Mouse (Mus musculus): ENCODE measurements around the gene Zfp950. TPM values are rescaled to one million over a fixed set of nuclear protein-coding genes. Genes with fewer than 3 reads are reported as not detected.

The Zfp950 gene
- total and polyA plus RNA-seq, 2 experiments, result 3.9 to 26.0 TPM

GRCm38 (mm10) chr19:61052786-61053185, 87.9 kb downstream of the Zfp950 start:
- H3K4me1 ChIP-seq (ENCODE audit: control insufficient read depth, insufficient read depth, low read length), result peaks cover 16% of the 10 kb centered on the region
- no peaks in the 10 kb centered on the region for H3K79me2 ChIP-seq (ENCODE audit: control insufficient read depth, insufficient read depth, low read length)
- no peak overlapping the region for H3K27ac ChIP-seq (replicated peaks; ENCODE audit: insufficient read depth, low read depth, low read length)

GRCm38 (mm10) chr19:61052008-61052407, 88.6 kb downstream of the Zfp950 start:
- TF ChIP-seq CTCF (IDR thresholded peaks at IDR 0.05; ENCODE audit: low read depth, low read length), result no peak
- no peaks in the 10 kb centered on the region for H3K79me2 ChIP-seq (ENCODE audit: control insufficient read depth, insufficient read depth, low read length)
- peaks cover 12% of the 10 kb centered on the region for H3K4me1 ChIP-seq (ENCODE audit: control insufficient read depth, insufficient read depth, low read length)
- no peak overlapping the region for H3K27ac ChIP-seq (replicated peaks; ENCODE audit: insufficient read depth, low read depth, low read length)
- no peaks in the 10 kb centered on the region for H3K27me3 ChIP-seq (ENCODE audit: control insufficient read depth, insufficient read depth, low read length)
- no peak overlapping the region for H3K9ac ChIP-seq (ENCODE audit: low read depth, low read length)
- no peak overlapping the region for H3K4me3 ChIP-seq (ENCODE audit: insufficient read depth, low read depth, low read length)
- no peak for DNase-seq (ENCODE audit: extremely low read depth, low read depth, low spot score)
- H3K36me3 ChIP-seq (ENCODE audit: control insufficient read depth, insufficient read depth, low read length), result no peaks in the 10 kb centered on the region

More at GRCm38 (mm10) chr19:61052786-61053185, 87.9 kb downstream of the Zfp950 start:
- no peak overlapping the region for H3K9ac ChIP-seq (ENCODE audit: low read depth, low read length)
- no peak for DNase-seq (ENCODE audit: extremely low read depth, low read depth, low spot score)
- TF ChIP-seq POLR2A (IDR thresholded peaks at IDR 0.05; ENCODE audit: extremely low read depth, insufficient read depth, low read length), result no peak
- TF ChIP-seq CTCF (IDR thresholded peaks at IDR 0.05; ENCODE audit: low read depth, low read length), result no peak
- no peak overlapping the region for H3K4me3 ChIP-seq (ENCODE audit: insufficient read depth, low read depth, low read length)
- no peaks in the 10 kb centered on the region for H3K27me3 ChIP-seq (ENCODE audit: control insufficient read depth, insufficient read depth, low read length)
- no peaks in the 10 kb centered on the region for H3K36me3 ChIP-seq (ENCODE audit: control insufficient read depth, insufficient read depth, low read length)

- H3K36me3 ChIP-seq (ENCODE audit: control insufficient read depth, insufficient read depth, low read length), result no peaks in the 10 kb centered on the region
- no peak overlapping the region for H3K4me3 ChIP-seq (ENCODE audit: insufficient read depth, low read depth, low read length)
- 19% methylated on average over 1 of the region's 1 CpGs for WGBS
- peaks cover 11% of the 10 kb centered on the region for H3K4me1 ChIP-seq (ENCODE audit: control insufficient read depth, insufficient read depth, low read length)
- no peaks in the 10 kb centered on the region for H3K27me3 ChIP-seq (ENCODE audit: control insufficient read depth, insufficient read depth, low read length)
- peak; percentile 99 for DNase-seq (ENCODE audit: extremely low read depth, low read depth, low spot score)
- H3K27ac ChIP-seq (replicated peaks; ENCODE audit: insufficient read depth, low read depth, low read length), result no peak overlapping the region
- no peak overlapping the region for H3K9ac ChIP-seq (ENCODE audit: low read depth, low read length)
- TF ChIP-seq POLR2A (IDR thresholded peaks at IDR 0.05; ENCODE audit: extremely low read depth, insufficient read depth, low read length) (no peak), CTCF (IDR thresholded peaks at IDR 0.05; ENCODE audit: low read depth, low read length) (no peak)
- H3K79me2 ChIP-seq (ENCODE audit: control insufficient read depth, insufficient read depth, low read length), result no peaks in the 10 kb centered on the region
These were observed 89.5 kb downstream of the Zfp950 start for GRCm38 (mm10) chr19:61051151-61051550.

GRCm38 (mm10) chr19:61049413-61049812, 91.2 kb downstream of the Zfp950 start:
- Histone ChIP-seq H3K79me2 (ENCODE audit: control insufficient read depth, insufficient read depth, low read length) (no peaks in the 10 kb centered on the region), H3K27ac (replicated peaks; ENCODE audit: insufficient read depth, low read depth, low read length) (no peak overlapping the region), H3K36me3 (ENCODE audit: control insufficient read depth, insufficient read depth, low read length) (no peaks in the 10 kb centered on the region), H3K9ac (ENCODE audit: low read depth, low read length) (no peak overlapping the region), H3K4me3 (ENCODE audit: insufficient read depth, low read depth, low read length) (no peak overlapping the region), H3K27me3 (ENCODE audit: control insufficient read depth, insufficient read depth, low read length) (no peaks in the 10 kb centered on the region), H3K4me1 (ENCODE audit: control insufficient read depth, insufficient read depth, low read length) (peaks cover 11% of the 10 kb centered on the region)
- DNase-seq (ENCODE audit: extremely low read depth, low read depth, low spot score), result no peak
- 100% methylated on average over 1 of the region's 1 CpGs for WGBS
- TF ChIP-seq POLR2A (IDR thresholded peaks at IDR 0.05; ENCODE audit: extremely low read depth, insufficient read depth, low read length), result no peak
- TF ChIP-seq CTCF (IDR thresholded peaks at IDR 0.05; ENCODE audit: low read depth, low read length), result no peak

- Histone ChIP-seq H3K4me1 (ENCODE audit: control insufficient read depth, insufficient read depth, low read length) (peaks cover 11% of the 10 kb centered on the region), H3K9ac (ENCODE audit: low read depth, low read length) (no peak overlapping the region), H3K4me3 (ENCODE audit: insufficient read depth, low read depth, low read length) (no peak overlapping the region), H3K79me2 (ENCODE audit: control insufficient read depth, insufficient read depth, low read length) (no peaks in the 10 kb centered on the region), H3K27ac (replicated peaks; ENCODE audit: insufficient read depth, low read depth, low read length) (no peak overlapping the region), H3K36me3 (ENCODE audit: control insufficient read depth, insufficient read depth, low read length) (no peaks in the 10 kb centered on the region), H3K27me3 (ENCODE audit: control insufficient read depth, insufficient read depth, low read length) (no peaks in the 10 kb centered on the region)
- peak; percentile 71 for DNase-seq (ENCODE audit: extremely low read depth, low read depth, low spot score)
- TF ChIP-seq CTCF (IDR thresholded peaks at IDR 0.05; ENCODE audit: low read depth, low read length) (no peak), POLR2A (IDR thresholded peaks at IDR 0.05; ENCODE audit: extremely low read depth, insufficient read depth, low read length) (no peak)
- WGBS, result 54% methylated on average over 2 of the region's 2 CpGs
These were observed 92.0 kb downstream of the Zfp950 start for GRCm38 (mm10) chr19:61048646-61049045.

GRCm38 (mm10) chr19:61039151-61039550, 101.5 kb downstream of the Zfp950 start:
- H3K4me3 ChIP-seq (ENCODE audit: insufficient read depth, low read depth, low read length), result no peak overlapping the region
- DNase-seq (ENCODE audit: extremely low read depth, low read depth, low spot score), result peak; percentile 37
- no peaks in the 10 kb centered on the region for H3K36me3 ChIP-seq (ENCODE audit: control insufficient read depth, insufficient read depth, low read length)
- TF ChIP-seq POLR2A (IDR thresholded peaks at IDR 0.05; ENCODE audit: extremely low read depth, insufficient read depth, low read length) (no peak), CTCF (IDR thresholded peaks at IDR 0.05; ENCODE audit: low read depth, low read length) (no peak)
- H3K9ac ChIP-seq (ENCODE audit: low read depth, low read length), result no peak overlapping the region
- no peaks in the 10 kb centered on the region for H3K27me3 ChIP-seq (ENCODE audit: control insufficient read depth, insufficient read depth, low read length)
- no peaks in the 10 kb centered on the region; the same call in 1 of the 2 replicates for H3K79me2 ChIP-seq (ENCODE audit: control insufficient read depth, insufficient read depth, low read length)
- no peak overlapping the region for H3K27ac ChIP-seq (replicated peaks; ENCODE audit: insufficient read depth, low read depth, low read length)
- H3K4me1 ChIP-seq (ENCODE audit: control insufficient read depth, insufficient read depth, low read length), result no peaks in the 10 kb centered on the region

Data from liver, adult 2 months (tissue).